Mouse (Mus musculus): ENCODE data around the gene Rad1.

DNA sequence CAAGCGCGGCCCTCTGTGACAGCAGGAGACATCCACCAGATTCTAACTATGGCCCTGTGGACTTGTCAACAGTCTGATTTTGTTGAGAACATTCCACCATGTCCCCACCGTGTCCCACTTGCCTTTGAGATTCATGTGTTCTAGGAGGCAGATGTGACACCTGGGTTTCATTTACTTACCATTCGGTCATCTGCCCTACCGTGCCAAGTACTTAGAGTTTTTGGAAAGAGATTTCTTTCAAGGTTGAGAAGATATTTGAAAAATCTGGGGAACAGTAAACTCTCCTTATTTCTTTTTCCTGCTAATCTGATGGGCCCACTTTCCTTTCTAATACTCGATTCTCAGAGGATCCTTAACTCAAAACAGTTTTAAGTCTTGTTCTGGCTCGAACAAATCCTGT lies 50.2 kb downstream of the Rad1 start:
- TF ChIP-seq CTCF (IDR thresholded peaks at IDR 0.05; ENCODE audit: insufficient read depth, low read depth, low read length) (no peak), POLR2A (IDR thresholded peaks at IDR 0.05; ENCODE audit: insufficient read depth, low read depth, low read length) (no peak)

All from olfactory bulb, adult 2 months (tissue).